Mouse (Mus musculus) E14TG2a.4 (cell line): ENCODE measurements around the gene Zfyve21.

Source experiments
- CTCF ChIP-seq: conservative IDR thresholded peaks from 2 replicates; pipeline ENCODE4 v1.5.1; 2014; ENCODE audit warnings: low read length
- NANOG ChIP-seq: IDR thresholded peaks from 2 replicates; pipeline ENCODE4 v1.6.1; 2014; ENCODE audit warnings: borderline replicate concordance, low read length, mixed read lengths

GRCm38 (mm10) chr12:111794102-111794501 is 19.9 kb upstream of the Zfyve21 start:
- no peak for TF ChIP-seq CTCF
- TF ChIP-seq NANOG: no peak
